Mouse (Mus musculus): ENCODE measurements around the gene Pigh.

Pigh gene

GRCm38 (mm10) chr12:79089182-79089812, at the start of gene Pigh:
Pigh (minus strand) TSS chr12:79089651.
- peak; percentile 95 for DNase-seq (ENCODE audit: low spot score)

DNA sequence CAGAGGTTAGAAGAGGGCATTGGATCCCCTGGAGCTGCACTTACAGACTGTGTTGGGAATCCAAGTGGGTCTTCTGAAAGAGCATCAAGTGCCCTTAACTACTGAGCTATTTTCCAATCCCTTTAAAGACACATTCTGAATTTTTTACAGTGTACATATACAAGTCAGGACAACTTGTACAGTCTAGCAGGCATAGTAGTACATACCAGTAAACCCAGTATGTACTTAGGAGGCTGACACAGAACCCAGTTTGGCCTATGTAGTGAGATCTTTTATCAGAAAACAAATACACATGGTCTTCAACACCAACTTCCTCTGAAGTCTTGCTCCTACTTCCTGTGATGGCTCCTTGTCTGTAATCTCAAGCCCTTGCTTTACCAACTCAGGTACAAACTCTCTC, 49.5 kb upstream of the Pigh start:
- no peak for DNase-seq (ENCODE audit: low spot score)

DNA sequence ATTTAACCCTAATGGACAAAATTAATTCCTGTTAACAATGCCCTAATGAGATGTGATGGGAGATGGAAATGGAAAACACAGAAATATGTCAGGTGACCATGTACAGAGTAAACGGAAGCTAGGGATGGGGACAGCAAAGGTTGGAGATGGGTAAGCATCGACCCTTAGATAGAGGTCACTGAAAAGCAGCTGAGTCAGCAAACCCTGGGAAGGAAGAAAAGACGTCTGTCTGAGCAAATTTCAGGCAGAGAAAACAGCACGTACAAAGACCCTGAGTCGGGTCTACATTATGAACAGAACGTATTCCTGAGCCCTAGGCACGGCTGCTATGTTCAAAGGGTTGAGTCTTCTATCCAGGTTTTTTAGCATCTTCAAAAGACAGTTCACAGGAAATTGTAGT, 47.5 kb upstream of the Pigh start:
- no peak for DNase-seq (ENCODE audit: low spot score)

DNA sequence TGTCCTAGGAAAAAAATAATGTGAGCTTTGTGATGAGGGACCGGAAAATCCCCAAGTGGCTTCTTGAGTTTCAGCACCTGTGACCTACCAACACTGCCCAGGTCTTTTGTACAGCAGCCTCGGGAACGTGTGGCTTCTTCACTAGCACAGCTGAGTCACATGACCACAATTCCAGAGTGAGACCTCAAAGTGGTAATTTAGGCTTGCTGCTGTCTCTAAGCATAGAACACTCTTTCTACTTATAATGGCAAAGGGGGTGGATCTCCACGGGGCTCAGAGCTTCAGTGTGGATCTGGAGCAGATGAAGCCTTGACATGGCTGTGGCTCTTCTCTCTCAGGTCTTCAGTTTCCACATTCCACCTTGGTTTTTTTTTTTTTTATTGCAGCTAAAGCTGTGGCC, 45.7 kb upstream of the Pigh start:
- DNase-seq (ENCODE audit: low spot score) = no peak

DNA sequence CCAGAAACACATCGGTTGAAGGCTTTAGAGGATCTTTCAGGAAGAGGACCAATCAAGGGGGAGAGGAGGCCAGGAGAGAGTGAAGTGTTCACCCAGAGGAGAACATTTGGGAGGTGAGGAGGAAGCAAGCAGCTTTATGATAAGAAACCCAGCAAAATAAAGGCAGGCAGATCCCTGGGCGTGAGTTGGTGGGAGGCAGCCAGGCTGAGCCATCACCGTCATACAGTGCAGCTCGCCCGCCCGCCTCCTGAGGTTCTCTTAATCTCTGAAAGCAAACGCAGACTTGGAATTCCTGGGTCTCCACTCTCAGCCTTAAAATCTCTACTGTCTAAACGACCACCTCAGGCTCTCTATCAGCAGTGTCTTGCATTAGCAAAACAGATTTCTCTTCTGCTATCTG, 45.2 kb upstream of the Pigh start:
- DNase-seq (ENCODE audit: low spot score) = no peak

DNA sequence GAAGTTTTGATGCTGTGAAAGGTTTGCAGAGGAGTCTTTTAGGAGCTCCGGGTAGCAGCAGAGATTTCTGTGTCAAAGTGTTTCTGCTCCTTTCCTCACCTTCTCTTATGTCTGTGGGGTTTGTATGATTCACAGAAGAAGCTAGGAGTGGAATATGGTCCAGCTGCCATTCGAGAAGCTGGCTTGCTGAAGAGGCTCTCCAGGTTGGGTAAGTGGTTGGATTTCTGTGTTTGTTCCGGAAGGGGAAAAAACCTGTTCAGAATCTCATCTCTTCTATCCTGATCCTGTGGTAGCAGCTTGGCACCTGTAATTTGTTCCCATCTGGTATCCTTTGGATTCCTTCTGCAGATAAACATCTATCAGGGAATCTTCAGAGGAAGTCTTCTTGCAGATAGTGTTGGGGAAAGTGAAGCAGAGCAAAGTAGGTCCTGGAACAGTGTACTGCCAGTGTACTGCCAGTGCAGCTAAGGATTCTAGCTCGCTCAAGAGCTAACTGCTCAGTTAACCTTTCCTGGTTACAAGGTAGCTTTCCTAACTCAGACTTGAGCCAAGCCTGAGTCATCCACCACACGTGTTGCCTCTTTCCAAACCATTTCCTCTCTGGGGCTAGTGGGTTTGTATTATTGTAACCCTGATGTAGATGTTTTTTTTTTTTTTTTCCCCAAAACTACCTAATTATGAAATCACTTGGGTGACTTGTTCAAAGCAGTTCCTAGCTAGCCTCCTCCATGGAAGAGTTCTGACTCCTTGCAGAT, 42.4 kb upstream of the Pigh start:
- no peak for DNase-seq (ENCODE audit: low spot score)

DNA sequence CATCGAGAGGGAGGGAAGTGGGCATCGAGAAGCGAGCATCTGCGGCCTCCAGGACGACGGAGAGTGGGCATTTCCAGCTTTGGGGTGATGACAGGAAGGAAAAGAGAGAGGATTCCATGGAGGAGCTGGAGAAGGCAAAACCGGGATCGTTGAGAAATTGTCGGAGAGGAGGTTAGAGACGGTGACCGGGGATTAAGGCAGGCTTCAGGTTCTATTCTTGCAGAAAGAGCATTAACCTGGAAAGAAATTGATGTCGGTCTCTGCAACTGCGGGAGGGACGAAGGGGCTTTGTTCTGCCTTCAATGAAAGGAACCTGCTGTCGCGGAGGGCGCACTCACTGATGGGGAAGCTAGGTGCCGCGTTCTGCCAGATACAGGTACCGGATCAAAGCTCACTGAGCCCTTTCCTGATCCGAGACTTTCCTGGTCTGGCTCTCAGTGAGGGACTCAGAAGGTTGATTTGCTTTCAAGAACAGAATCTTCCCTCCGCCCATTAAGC, 41.8 kb upstream of the Pigh start:
- DNase-seq (ENCODE audit: low spot score) = peak; percentile 18

DNA sequence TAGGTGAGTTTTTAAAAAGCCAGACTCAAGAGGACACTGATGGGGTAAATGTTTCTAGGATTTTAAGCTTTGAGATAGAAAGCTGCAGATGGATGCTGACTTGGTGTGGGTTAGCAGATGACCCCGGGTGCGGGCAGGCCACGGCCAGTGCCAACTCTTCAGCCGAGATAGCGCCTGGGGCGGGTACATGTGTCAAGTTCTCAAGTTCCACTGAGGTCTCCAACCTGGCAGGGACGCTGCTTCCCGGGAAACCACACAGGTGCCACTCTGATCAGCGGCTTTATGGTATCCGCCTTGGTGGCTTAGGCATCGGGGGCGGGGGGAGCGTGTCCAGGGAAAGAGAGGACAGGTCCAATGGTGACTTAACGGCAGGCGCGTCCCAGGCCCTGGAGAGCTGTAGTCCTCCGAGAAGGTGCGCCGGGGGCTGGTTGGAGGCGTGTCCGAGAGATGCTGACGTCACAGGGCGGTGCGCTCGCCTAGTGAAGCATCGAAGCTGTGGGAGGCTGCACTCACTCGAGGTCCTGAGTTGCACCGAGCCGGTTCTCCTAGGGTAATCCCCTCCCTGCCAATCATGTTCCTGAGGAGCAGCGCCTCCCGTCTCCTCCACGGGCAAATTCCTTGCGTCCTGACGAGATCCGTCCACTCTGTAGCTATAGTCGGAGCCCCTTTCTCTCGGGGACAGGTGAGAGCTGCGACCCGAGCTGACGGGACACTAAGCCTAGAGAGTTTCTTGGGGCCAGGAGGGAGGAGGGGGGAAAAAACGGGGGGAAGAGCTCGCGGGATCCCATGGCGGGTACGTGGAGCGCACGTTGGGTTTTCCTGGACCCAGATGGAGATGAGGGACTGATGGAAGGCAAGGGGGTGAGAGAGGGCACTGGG, 41.1 kb upstream of the Pigh start, which contains the start of gene Arg2:
TSS of gene Arg2 (plus strand) at position 479 of the 879 bp plus-strand sequence.
- peak; percentile 91 for DNase-seq (ENCODE audit: low spot score)

- DNase-seq (ENCODE audit: low spot score) = peak; percentile 40
These were observed 33.4 kb upstream of the Pigh start for GRCm38 (mm10) chr12:79122820-79123219.

- DNase-seq (ENCODE audit: low spot score) = no peak
These were observed 29.5 kb upstream of the Pigh start for GRCm38 (mm10) chr12:79118991-79119390.

GRCm38 (mm10) chr12:79105312-79105711, 15.9 kb upstream of the Pigh start:
- no peak for DNase-seq (ENCODE audit: low spot score)

- no peak for DNase-seq (ENCODE audit: low spot score)
These were observed 15.1 kb upstream of the Pigh start for GRCm38 (mm10) chr12:79104544-79104943.

- DNase-seq (ENCODE audit: low spot score) = no peak
These were observed 14.3 kb upstream of the Pigh start for GRCm38 (mm10) chr12:79103773-79104172.

GRCm38 (mm10) chr12:79097106-79097752, 7.8 kb upstream of the Pigh start:
- DNase-seq (ENCODE audit: low spot score) = peak; percentile 53

DNA sequence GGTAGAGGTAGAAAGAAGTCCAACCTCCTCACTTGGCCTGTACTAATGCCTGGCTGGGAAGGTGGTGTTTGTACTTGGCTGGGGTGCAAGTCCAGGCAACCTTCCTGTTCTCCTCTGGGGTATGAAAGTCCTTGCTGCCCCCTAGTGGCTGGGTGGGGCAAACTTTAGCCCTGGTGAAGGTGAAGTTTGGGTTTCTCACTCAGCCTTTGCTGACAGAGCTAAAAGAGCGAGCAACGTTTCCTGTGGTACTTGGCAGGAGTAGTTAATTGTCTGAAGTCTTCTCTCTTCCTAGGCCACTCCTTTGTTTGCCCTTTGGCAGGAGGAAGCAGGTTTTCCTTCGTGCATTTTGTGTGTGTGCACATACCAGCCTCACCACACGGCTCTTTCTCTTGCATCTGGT, 3.1 kb upstream of the Pigh start:
- no peak for DNase-seq (ENCODE audit: low spot score)

DNA sequence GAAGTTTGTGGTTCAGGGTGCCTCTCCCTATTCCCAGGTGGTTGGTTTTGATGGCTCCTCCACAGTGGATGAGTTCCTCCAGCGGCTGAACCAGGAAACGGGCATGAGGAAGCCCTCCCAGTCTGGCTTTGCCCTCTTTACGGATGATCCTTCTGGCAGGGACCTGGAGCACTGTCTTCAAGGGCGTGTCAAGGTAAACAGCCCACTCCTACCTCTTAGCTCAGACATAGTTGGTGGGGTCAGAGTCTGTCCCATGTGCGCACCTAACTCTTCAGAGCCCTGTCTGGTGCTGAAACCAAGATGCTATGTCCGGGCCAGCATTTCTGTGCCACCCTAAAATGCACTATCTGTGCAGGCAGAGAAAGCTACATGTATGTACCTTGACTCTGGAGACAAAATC, 16.1 kb downstream of the Pigh start:
- no peak for DNase-seq (ENCODE audit: low spot score)

- no peak for DNase-seq (ENCODE audit: low spot score)
These were observed 16.9 kb downstream of the Pigh start for GRCm38 (mm10) chr12:79072576-79072975.

- no peak for DNase-seq (ENCODE audit: low spot score)
These were observed 18.6 kb downstream of the Pigh start for GRCm38 (mm10) chr12:79070736-79071333.

- no peak for DNase-seq (ENCODE audit: low spot score)
These were observed 19.5 kb downstream of the Pigh start for GRCm38 (mm10) chr12:79069916-79070315.

DNA sequence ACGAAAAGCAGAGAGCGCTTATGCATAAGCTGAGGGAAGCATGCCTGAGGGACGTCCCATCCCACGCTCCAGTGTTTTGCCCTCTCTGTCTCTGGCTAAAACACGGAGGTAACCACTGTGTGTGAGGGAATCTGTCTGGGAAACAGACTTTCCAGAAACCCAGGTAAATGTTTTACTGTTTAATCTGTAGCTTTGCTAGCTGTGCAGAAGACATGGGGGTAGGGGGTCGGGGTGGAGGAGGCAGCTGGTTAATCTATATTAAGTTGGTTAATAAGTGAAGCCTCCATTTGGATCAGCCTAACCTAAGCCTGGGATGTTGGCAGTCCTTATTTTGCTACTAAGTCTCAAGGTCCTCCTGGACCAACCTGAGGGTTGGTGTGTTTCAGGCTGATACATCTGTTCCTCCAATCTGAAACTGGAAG, 20.3 kb downstream of the Pigh start:
- DNase-seq (ENCODE audit: low spot score) = no peak

- DNase-seq (ENCODE audit: low spot score) = no peak
These were observed 21.1 kb downstream of the Pigh start for GRCm38 (mm10) chr12:79068306-79068705.

DNA sequence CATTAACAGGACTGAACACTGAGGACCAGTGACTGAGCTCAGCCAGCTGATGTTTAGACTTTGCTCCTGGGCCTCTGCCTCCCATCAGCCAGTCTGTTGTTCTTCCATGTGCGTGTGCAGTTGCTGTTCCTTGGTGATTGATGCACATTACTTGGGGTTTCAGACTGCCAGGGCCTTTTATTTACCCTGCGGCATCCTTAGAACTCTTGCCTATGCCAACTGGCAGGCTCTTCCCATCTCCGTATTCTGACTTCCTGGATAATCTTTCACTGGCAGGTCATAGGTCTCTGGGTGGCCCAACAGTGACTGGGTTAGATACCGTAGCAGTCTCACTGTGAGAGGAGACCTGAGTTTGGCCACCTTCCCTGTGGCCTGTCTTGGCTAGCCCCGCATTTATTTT, 21.9 kb downstream of the Pigh start:
- DNase-seq (ENCODE audit: low spot score) = no peak
